Mouse (Mus musculus) limb, embryonic 13.5 days (tissue): ENCODE results near the gene Trip4. TPM values are rescaled to one million over a fixed set of nuclear protein-coding genes. Genes with fewer than 3 reads are reported as not detected.

ENCODE experiments used
- ATAC-seq: fragments of 200-750 bp; cut with Nextera tagmentation; 2 replicates; pipeline ENCODE4 v1.8.0; 2017; ENCODE audit warnings: low read depth, moderate number of reproducible peaks, moderate TSS enrichment; ENCODE audit not compliant: low FRiP score
- H3K27ac ChIP-seq: fragments of 300-500 bp; sonication (generic); 2 replicates; pipeline ENCODE4 v1.5.1; 2015; ENCODE audit warnings: inconsistent platforms, mild to moderate bottlenecking, moderate library complexity
- H3K27me3 ChIP-seq: fragments of 300-500 bp; sonication (generic); 2 replicates; pipeline ENCODE4 v1.6.1; 2015; ENCODE audit warnings: mild to moderate bottlenecking, inconsistent platforms
- H3K36me3 ChIP-seq: fragments of 300-500 bp; sonication (generic); 2 replicates; pipeline ENCODE4 v1.6.1; 2015; ENCODE audit warnings: inconsistent platforms, mild to moderate bottlenecking, moderate library complexity
- H3K4me1 ChIP-seq: fragments of 300-500 bp; sonication (generic); 2 replicates; pipeline ENCODE4 v1.6.1; 2015; ENCODE audit warnings: inconsistent platforms
- H3K4me2 ChIP-seq: fragments of 300-500 bp; sonication (generic); replicated peaks from 2 replicates; pipeline ENCODE4 v1.6.1; 2015; ENCODE audit warnings: inconsistent platforms, mild to moderate bottlenecking, moderate library complexity
- H3K4me3 ChIP-seq: fragments of 300-500 bp; sonication (generic); 2 replicates; pipeline ENCODE4 v1.5.1; 2015; ENCODE audit warnings: moderate library complexity, mild to moderate bottlenecking, inconsistent platforms
- H3K9ac ChIP-seq: fragments of 300-500 bp; sonication (generic); 2 replicates; pipeline ENCODE4 v1.6.1; 2015; ENCODE audit warnings: mild to moderate bottlenecking, inconsistent platforms
- H3K9me3 ChIP-seq: fragments of 300-500 bp; sonication (generic); 2 replicates; pipeline ENCODE4 v1.6.1; 2016; ENCODE audit warnings: inconsistent platforms
- WGBS: fragments of 180-500 bp; shearing (Covaris S2); methylation state at CpG from one replicate; pipeline ENCODE4 v1.1.7; 2015; 5-methylcytosine and 5-hydroxymethylcytosine counted together
- polyA plus RNA-seq: library from polyadenylated mRNA; unstranded; fragments of >200 nt; fragmentation: Nextera tagmentation; extraction: Ambion mirVana; gene quantifications from 2 replicates; pipeline ENCODE4 v1.2.1, GENCODE M21; 2015

Trip4 gene
- polyA plus RNA-seq, 1 experiment from 2014 or later, result 41.1 TPM

- 0% methylated on average over 5 of the region's 5 CpGs for WGBS
- peak overlapping the region; percentile 66 for H3K4me3 ChIP-seq
- peak overlapping the region; percentile 94 for H3K4me2 ChIP-seq
- peaks cover 23% of the 10 kb centered on the region for H3K4me1 ChIP-seq
- H3K9me3 ChIP-seq, result no peaks in the 10 kb centered on the region
- H3K27me3 ChIP-seq, result no peaks in the 10 kb centered on the region
- no peak overlapping the region for H3K27ac ChIP-seq
- H3K36me3 ChIP-seq, result peaks cover 31% of the 10 kb centered on the region
- no peak for ATAC-seq
- peak overlapping the region; percentile 80 for H3K9ac ChIP-seq
Observed at GRCm38 (mm10) chr9:65891126-65891525, 17.5 kb downstream of the Trip4 start.

- peak within 1 kb of the TSS; percentile 94 for H3K4me2 ChIP-seq
- H3K4me3 ChIP-seq, result peak within 1 kb of the TSS; percentile 66
- peak within 1 kb of the TSS; percentile 58; the same call in 1 of the 2 replicates for H3K27ac ChIP-seq
- peak; percentile 97 for ATAC-seq
- no peaks in the 10 kb centered on the region for H3K27me3 ChIP-seq
- under 1% methylated on average over 21 of the region's 21 CpGs for WGBS
- no peaks in the 10 kb centered on the region for H3K9me3 ChIP-seq
- peaks cover 23% of the 10 kb centered on the region for H3K4me1 ChIP-seq
- H3K9ac ChIP-seq, result peak within 1 kb of the TSS; percentile 80
- peaks cover 24% of the 10 kb centered on the region for H3K36me3 ChIP-seq
Observed at GRCm38 (mm10) chr9:65890143-65890628, 18.4 kb downstream of the Trip4 start, which contains the start of gene Pclaf. Pclaf (plus strand) TSS chr9:65890237.

DNA sequence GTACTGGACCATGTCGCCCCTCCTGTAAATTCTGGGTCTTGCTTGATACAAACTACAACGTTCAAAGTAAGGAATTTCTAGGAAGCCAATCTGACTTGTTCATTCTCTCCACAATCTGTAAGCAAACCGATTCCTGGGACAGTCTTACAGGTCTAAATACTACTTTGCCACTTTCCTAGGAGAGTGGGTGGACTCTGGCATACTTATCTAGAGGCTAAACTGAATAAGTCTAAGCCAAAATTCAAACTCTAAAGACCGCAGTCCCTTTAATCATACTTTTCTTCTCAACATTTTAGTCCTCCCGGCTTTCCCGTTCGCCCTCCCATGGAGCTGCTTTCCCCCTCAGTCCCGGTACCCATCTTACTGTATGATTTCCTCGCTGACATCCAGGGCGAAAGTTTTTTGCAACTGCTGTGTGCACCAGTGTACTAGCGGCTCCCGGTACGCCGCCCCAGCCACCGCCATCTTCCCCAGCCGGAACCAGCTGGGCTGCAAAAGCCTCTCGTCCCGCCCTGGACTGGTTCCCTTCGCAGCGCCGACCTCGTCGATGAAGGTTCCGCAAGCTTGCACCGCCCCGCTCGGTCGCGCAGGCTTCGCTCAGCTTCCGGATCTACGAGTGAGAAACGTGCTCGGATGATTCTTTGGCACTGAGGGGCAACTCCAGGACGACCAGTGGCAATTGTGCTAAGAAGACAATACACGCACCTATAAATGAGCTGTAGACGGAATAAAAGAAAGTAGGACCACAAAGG, 23.9 kb downstream of the Trip4 start:
- no peaks in the 10 kb centered on the region for H3K27me3 ChIP-seq
- under 1% methylated on average over 37 of the region's 37 CpGs for WGBS
- ATAC-seq, result peak; percentile 97
- H3K9ac ChIP-seq, result peak overlapping the region; percentile 75
- peak overlapping the region; percentile 75 for H3K27ac ChIP-seq
- peak overlapping the region; percentile 72 for H3K4me3 ChIP-seq
- peaks cover 7% of the 10 kb centered on the region for H3K4me1 ChIP-seq
- no peaks in the 10 kb centered on the region for H3K9me3 ChIP-seq
- peak overlapping the region; percentile 70 for H3K4me2 ChIP-seq
- peaks cover 6% of the 10 kb centered on the region for H3K36me3 ChIP-seq

DNA sequence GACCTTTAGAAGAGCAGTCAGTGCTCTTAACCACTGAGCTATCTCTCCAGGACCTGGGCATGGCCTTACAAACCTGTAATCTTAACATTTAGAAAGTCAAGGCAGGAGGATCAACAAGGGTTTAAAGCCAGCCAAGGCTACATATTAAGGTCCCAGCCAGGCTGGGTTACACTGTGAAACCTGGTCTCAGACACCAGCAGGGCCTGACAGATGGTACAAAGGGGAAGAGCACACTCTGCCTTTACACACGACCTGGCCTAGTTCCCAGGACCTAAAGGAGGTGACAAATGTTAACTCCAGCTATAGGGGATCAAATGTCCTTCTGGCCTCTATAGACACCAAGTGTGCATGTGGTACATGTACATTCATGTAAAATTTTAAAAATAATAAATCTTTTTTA, 48.9 kb downstream of the Trip4 start:
- 52% methylated on average over 1 of the region's 1 CpGs for WGBS
- H3K4me2 ChIP-seq, result no peak overlapping the region
- H3K27me3 ChIP-seq, result no peaks in the 10 kb centered on the region
- ATAC-seq, result no peak
- H3K4me3 ChIP-seq, result no peak overlapping the region
- peaks cover 69% of the 10 kb centered on the region for H3K36me3 ChIP-seq
- H3K27ac ChIP-seq, result no peak overlapping the region
- no peaks in the 10 kb centered on the region for H3K4me1 ChIP-seq
- no peaks in the 10 kb centered on the region for H3K9me3 ChIP-seq
- H3K9ac ChIP-seq, result no peak overlapping the region

GRCm38 (mm10) chr9:65850203-65850602, 58.4 kb downstream of the Trip4 start:
- Histone ChIP-seq H3K27ac (no peak overlapping the region), H3K9me3 (no peaks in the 10 kb centered on the region), H3K4me2 (no peak overlapping the region), H3K4me3 (no peak overlapping the region), H3K36me3 (peaks cover 34% of the 10 kb centered on the region), H3K9ac (no peak overlapping the region), H3K27me3 (no peaks in the 10 kb centered on the region), H3K4me1 (peaks cover 8% of the 10 kb centered on the region)
- no peak for ATAC-seq
- 18% methylated on average over 1 of the region's 1 CpGs for WGBS

- no peak overlapping the region for H3K4me2 ChIP-seq
- no peak for ATAC-seq
- no peak overlapping the region for H3K4me3 ChIP-seq
- H3K36me3 ChIP-seq, result peaks cover 32% of the 10 kb centered on the region
- H3K27ac ChIP-seq, result peak overlapping the region; percentile 23; the same call in 1 of the 2 replicates
- H3K4me1 ChIP-seq, result peaks cover 8% of the 10 kb centered on the region
- H3K27me3 ChIP-seq, result no peaks in the 10 kb centered on the region
- no peak overlapping the region for H3K9ac ChIP-seq
- no peaks in the 10 kb centered on the region for H3K9me3 ChIP-seq
Observed at GRCm38 (mm10) chr9:65848154-65848553, 60.4 kb downstream of the Trip4 start.

- no peak for ATAC-seq
- WGBS, result 83% methylated on average over 7 of the region's 7 CpGs
- H3K9me3 ChIP-seq, result no peaks in the 10 kb centered on the region
- peaks cover 28% of the 10 kb centered on the region for H3K36me3 ChIP-seq
- H3K4me2 ChIP-seq, result no peak overlapping the region
- H3K4me3 ChIP-seq, result no peak overlapping the region
- H3K4me1 ChIP-seq, result peaks cover 8% of the 10 kb centered on the region
- H3K27me3 ChIP-seq, result no peaks in the 10 kb centered on the region
- no peak overlapping the region for H3K9ac ChIP-seq
- H3K27ac ChIP-seq, result no peak overlapping the region
Observed at GRCm38 (mm10) chr9:65844421-65845165, 64.0 kb downstream of the Trip4 start.

DNA sequence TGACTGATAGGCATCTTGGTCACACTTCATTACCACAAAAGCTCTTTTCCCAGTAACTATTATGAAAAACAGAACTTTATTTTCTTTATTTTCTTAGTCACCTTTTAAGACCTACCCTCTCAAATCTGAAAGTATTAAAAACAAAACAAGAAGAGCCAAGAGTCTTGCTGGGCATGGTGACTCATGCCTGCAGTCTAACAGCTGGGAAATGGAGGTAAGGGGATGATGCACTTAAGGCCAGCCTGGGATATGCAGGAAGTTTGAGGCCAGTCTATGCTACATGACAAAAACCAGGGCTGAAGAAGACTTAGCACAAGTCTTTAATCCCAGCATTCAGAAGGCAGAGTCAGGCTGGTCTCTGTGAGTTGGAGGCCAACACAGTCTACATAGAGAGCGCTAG, 68.8 kb downstream of the Trip4 start:
- Histone ChIP-seq H3K4me1 (no peaks in the 10 kb centered on the region), H3K4me2 (no peak overlapping the region), H3K27me3 (no peaks in the 10 kb centered on the region), H3K36me3 (peaks cover 40% of the 10 kb centered on the region), H3K4me3 (no peak overlapping the region), H3K27ac (no peak overlapping the region), H3K9me3 (no peaks in the 10 kb centered on the region), H3K9ac (no peak overlapping the region)
- 98% methylated on average over 1 of the region's 1 CpGs for WGBS
- no peak for ATAC-seq

- peaks cover 32% of the 10 kb centered on the region for H3K36me3 ChIP-seq
- no peak overlapping the region for H3K4me2 ChIP-seq
- no peak overlapping the region for H3K27ac ChIP-seq
- H3K4me3 ChIP-seq, result no peak overlapping the region
- H3K4me1 ChIP-seq, result 0 out of 2 replicates have a peak, but pooled peaks cover 4% of the 10 kb centered on the region
- no peaks in the 10 kb centered on the region for H3K9me3 ChIP-seq
- H3K9ac ChIP-seq, result no peak overlapping the region
- H3K27me3 ChIP-seq, result no peaks in the 10 kb centered on the region
- ATAC-seq, result no peak
Observed at GRCm38 (mm10) chr9:65836916-65837315, 71.7 kb downstream of the Trip4 start.

DNA sequence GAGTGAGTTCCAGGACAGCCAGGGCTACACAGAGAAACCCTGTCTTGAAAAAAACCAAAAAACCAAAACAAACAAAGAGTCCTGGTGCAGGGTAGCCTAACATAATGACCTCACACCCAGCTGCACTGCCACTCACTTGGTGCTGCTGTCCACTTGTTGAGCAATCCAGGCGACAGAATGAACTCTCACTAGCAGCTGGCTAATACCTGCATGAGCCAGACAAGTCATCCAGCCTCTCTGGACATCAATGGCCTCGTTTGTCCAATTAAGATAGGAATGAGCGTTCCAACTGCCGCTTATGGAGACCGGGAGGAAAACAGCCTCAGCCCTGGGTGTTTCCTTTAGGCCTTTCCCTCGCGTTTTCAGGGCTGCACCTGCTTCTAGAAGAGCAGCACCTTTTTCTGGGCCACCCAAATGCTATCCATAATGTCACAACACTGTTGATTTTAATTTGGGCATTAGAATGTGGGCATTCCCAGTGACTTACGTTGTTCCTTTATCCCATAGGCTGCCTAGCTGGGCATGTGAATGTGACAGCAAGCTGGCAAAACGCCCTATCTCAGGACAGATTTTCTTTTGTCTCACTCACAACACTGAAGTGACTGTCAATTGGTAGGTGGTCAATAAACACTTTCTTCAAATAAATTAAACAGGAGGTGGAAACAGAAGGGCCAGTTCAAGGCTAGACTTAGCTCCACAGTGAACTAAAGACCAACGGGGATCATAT, 73.8 kb downstream of the Trip4 start:
- Histone ChIP-seq H3K27ac (no peak overlapping the region), H3K36me3 (peaks cover 23% of the 10 kb centered on the region), H3K4me3 (no peak overlapping the region), H3K4me1 (0 out of 2 replicates have a peak, but pooled peaks cover 4% of the 10 kb centered on the region), H3K27me3 (no peaks in the 10 kb centered on the region), H3K4me2 (no peak overlapping the region), H3K9me3 (no peaks in the 10 kb centered on the region), H3K9ac (no peak overlapping the region)
- ATAC-seq, result no peak
- WGBS, result 74% methylated on average over 10 of the region's 10 CpGs

DNA sequence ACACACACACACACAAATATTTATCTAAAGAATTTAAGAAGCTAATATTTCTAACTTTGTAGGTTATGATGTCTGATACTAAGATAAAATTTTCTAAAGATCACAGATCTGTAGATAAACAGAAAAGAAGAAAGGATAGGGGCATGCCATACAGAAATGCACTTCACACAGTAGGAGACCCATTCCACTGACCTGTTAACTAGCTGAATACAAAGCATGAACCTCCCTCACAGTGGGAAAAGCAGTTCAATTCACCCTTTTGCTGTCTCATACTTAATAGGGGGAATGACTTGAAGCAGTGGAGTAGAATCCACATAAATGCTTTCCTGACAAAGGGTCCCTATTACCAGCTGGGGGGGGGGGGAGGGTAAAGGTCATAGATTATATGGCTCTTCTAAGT, 75.0 kb downstream of the Trip4 start:
- H3K4me1 ChIP-seq, result peaks cover 8% of the 10 kb centered on the region
- H3K9me3 ChIP-seq, result no peaks in the 10 kb centered on the region
- ATAC-seq, result no peak
- no peak overlapping the region for H3K9ac ChIP-seq
- H3K27me3 ChIP-seq, result no peaks in the 10 kb centered on the region
- H3K4me3 ChIP-seq, result no peak overlapping the region
- H3K27ac ChIP-seq, result no peak overlapping the region
- H3K36me3 ChIP-seq, result peaks cover 19% of the 10 kb centered on the region
- no peak overlapping the region for H3K4me2 ChIP-seq

GRCm38 (mm10) chr9:65833230-65833629, 75.4 kb downstream of the Trip4 start:
- no peak for ATAC-seq
- 85% methylated on average over 2 of the region's 2 CpGs for WGBS

More at GRCm38 (mm10) chr9:65833230-65833629, 75.4 kb downstream of the Trip4 start:
- no peaks in the 10 kb centered on the region for H3K27me3 ChIP-seq
- H3K4me3 ChIP-seq, result no peak overlapping the region
- no peak overlapping the region for H3K4me2 ChIP-seq
- peaks cover 14% of the 10 kb centered on the region for H3K36me3 ChIP-seq
- no peak overlapping the region for H3K9ac ChIP-seq
- peaks cover 12% of the 10 kb centered on the region for H3K4me1 ChIP-seq
- no peaks in the 10 kb centered on the region for H3K9me3 ChIP-seq
- H3K27ac ChIP-seq, result no peak overlapping the region
